Mouse (Mus musculus) neural tube, embryonic 12.5 days (tissue): Measurements from ENCODE around the gene Vsig10. TPM values are rescaled to one million over a fixed set of nuclear protein-coding genes. Genes with fewer than 3 reads are reported as not detected.
"Not testable (repeated sequence)": the region's sequence is repeated elsewhere in the genome, so short reads cannot be mapped to it uniquely, and the experiment has no call there.

Experiments
- ATAC-seq: fragments of 200-750 bp; cut with Nextera tagmentation; 2 replicates; pipeline ENCODE4 v1.8.0; 2017; ENCODE audit warnings: low read depth, mild to moderate bottlenecking, moderate TSS enrichment, moderate library complexity; ENCODE audit not compliant: low FRiP score
- H3K27ac ChIP-seq: fragments of 300-500 bp; sonication (generic); 2 replicates; pipeline ENCODE4 v1.5.1; 2016
- H3K27me3 ChIP-seq: fragments of 300-500 bp; sonication (generic); replicated peaks from 2 replicates; pipeline ENCODE4 v1.6.1; 2016; ENCODE audit warnings: mild to moderate bottlenecking
- H3K36me3 ChIP-seq: fragments of 300-500 bp; sonication (generic); 2 replicates; pipeline ENCODE4 v1.6.1; 2016; ENCODE audit warnings: mild to moderate bottlenecking
- H3K4me1 ChIP-seq: fragments of 300-500 bp; sonication (generic); 2 replicates; pipeline ENCODE4 v1.6.1; 2016
- H3K4me2 ChIP-seq: fragments of 300-500 bp; sonication (generic); replicated peaks from 2 replicates; pipeline ENCODE4 v1.6.1; 2016; ENCODE audit warnings: mild to moderate bottlenecking
- H3K4me3 ChIP-seq: fragments of 300-500 bp; sonication (generic); 2 replicates; pipeline ENCODE4 v1.5.1; 2016
- H3K9ac ChIP-seq: fragments of 300-500 bp; sonication (generic); 2 replicates; pipeline ENCODE4 v1.6.1; 2016; ENCODE audit warnings: mild to moderate bottlenecking
- H3K9me3 ChIP-seq: fragments of 300-500 bp; sonication (generic); 2 replicates; pipeline ENCODE4 v1.6.1; 2016; ENCODE audit warnings: mild to moderate bottlenecking
- WGBS: fragments of 180-500 bp; shearing (Covaris S2); methylation state at CpG from one replicate; pipeline ENCODE4 v1.1.7; 2016; 5-methylcytosine and 5-hydroxymethylcytosine counted together
- polyA plus RNA-seq: library from polyadenylated mRNA; unstranded; fragments of >200 nt; fragmentation: Nextera tagmentation; extraction: Ambion mirVana; gene quantifications from 2 replicates; pipeline ENCODE4 v1.2.1, GENCODE M21; 2016

Gene Vsig10
- polyA plus RNA-seq, 1 experiment from 2014 or later, result 2.8 TPM

DNA sequence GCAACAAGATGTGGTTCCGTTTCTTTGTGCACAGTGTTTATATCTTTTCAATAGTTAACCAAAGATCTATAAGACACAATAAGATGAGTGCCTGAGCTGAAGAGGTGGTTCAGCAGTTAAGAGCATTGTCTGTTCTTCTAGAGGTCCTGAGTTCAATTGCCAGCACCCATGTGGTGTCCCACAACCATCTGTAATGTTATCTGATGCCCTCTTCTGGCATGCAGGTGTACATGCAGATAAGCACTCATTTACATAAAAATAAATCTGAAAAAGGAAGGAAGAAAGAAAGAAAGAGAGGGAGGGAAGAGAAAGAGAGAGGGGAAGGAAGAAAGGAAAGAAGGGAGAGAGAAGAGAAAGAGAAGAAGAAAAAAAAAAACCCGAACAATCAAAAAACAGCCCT lies 12.1 kb upstream of the Vsig10 start:
- Histone ChIP-seq H3K9me3 (no peaks in the 10 kb centered on the region), H3K27ac (no peak overlapping the region), H3K9ac (no peak overlapping the region), H3K4me3 (no peak overlapping the region), H3K27me3 (no peaks in the 10 kb centered on the region), H3K36me3 (no peaks in the 10 kb centered on the region), H3K4me2 (no peak overlapping the region), H3K4me1 (no peaks in the 10 kb centered on the region)
- ATAC-seq, result no peak
- WGBS, result 96% methylated on average over 2 of the region's 2 CpGs

DNA sequence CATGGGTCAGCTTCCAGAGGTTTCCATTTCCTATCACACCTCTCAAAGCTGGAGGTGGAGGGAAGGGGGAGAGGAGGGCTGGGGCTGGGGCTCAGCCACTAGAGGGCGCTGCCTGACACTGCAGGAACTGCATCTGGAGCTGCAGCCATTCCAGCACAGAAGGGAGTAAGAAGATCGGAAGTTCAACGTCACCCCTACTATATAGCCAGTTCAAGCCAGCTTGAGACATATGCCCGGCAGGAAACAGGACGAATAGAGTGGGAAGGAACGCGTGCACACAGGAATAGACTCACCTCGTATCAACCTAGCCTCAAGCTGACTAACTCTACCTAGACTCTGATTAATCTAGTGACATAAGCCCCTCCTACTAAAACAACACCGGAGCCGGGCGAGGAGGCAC lies 11.2 kb upstream of the Vsig10 start:
- Histone ChIP-seq H3K9me3 (no peaks in the 10 kb centered on the region), H3K4me3 (no peak overlapping the region), H3K36me3 (no peaks in the 10 kb centered on the region), H3K9ac (no peak overlapping the region), H3K27me3 (no peaks in the 10 kb centered on the region), H3K4me2 (no peak overlapping the region), H3K4me1 (no peaks in the 10 kb centered on the region), H3K27ac (no peak overlapping the region)
- no peak for ATAC-seq
- 47% methylated on average over 11 of the region's 11 CpGs for WGBS

DNA sequence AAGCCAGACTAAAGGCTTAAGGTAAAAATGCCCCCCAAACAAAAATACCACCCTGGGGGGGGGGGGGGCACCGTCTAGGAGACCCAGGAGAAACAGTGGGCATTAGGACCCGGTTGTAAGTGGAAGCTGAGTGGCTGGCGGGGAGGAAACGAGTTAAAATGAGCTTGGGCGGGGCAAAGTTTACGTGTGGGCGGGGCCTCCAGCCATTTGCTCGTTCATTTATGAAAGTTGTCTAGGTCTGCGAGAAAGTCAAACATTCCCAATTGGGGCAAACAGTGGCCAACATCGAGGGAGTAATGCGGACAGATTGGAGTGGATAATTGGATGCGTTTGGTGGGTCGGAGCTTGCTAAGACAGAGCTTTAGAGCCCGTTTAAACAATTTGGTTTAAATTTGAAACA lies 5.5 kb upstream of the Vsig10 start:
- Histone ChIP-seq H3K4me2 (peak overlapping the region; percentile 28), H3K4me3 (no peak overlapping the region), H3K9ac (no peak overlapping the region), H3K9me3 (no peaks in the 10 kb centered on the region), H3K36me3 (no peaks in the 10 kb centered on the region), H3K27ac (no peak overlapping the region), H3K27me3 (0 out of 2 replicates have a peak, but pooled peaks cover 8% of the 10 kb centered on the region), H3K4me1 (peaks cover 8% of the 10 kb centered on the region; the same call in 1 of the 2 replicates)
- no peak for ATAC-seq
- WGBS, result 35% methylated on average over 14 of the region's 14 CpGs

DNA sequence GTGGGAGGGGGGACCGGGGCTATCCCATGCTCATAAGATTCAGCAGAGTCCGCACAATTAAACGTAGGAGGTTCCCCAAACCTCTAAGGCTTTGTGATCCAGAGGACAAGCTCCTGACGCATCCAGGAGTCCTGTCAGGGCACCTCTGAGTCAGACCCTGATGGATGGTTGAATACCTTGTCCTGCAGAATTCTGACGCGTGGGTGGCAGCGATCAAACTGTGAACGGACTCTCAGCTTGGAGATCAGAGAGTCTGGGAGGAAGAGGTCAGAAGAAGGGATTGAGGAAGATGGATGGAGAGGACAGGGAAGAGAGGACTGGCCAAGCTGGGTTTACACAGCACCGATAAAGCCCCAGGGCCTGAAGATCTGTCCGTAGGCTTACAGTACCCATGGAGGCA lies 5.0 kb upstream of the Vsig10 start:
- no peaks in the 10 kb centered on the region for H3K9me3 ChIP-seq
- H3K4me3 ChIP-seq, result no peak overlapping the region
- H3K4me1 ChIP-seq, result peaks cover 8% of the 10 kb centered on the region; the same call in 1 of the 2 replicates
- H3K27me3 ChIP-seq, result peaks cover 8% of the 10 kb centered on the region; the same call in 1 of the 2 replicates
- no peaks in the 10 kb centered on the region for H3K36me3 ChIP-seq
- no peak overlapping the region for H3K27ac ChIP-seq
- no peak overlapping the region for H3K9ac ChIP-seq
- 43% methylated on average over 10 of the region's 10 CpGs for WGBS
- peak overlapping the region; percentile 28 for H3K4me2 ChIP-seq
- no peak for ATAC-seq

DNA sequence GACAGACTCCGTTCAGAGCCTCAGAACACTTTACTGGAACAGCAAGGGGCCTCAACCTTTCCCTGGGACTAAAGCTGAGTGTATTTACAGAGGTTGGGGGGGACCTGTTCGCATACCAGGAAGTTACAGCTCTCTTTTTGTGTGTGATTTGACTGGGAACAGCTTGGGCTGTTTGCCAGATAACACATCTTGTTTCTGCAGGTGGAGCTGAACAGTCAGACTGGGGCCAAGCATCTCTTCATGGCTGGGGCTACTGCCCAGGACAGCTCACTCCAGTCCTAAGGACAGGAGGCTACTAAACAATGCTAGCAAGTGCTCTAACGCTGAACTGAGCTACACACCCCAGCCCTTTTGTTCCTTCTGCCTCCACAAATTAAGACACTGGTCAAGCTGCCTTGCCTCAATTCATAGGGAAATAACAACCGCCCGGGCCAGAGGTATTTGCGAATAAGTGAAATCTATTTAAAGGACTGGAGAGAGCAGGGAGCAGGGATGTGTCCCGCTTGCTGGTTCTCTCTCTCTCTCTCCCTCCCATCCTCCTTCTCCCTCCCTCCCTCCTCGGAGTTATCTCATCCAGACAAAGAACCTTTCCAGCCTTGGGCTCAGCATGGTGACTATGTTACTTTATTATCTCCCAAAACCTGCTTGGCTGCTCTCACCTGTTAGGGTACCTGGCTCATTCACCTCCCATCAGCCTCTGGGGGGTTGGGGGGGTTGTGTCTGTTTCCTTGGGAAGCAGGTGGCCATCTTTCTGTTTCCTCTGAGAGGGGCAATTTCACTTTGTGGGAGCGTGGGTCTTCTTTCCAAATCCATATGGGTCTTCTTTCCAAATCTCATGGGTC lies 4.1 kb upstream of the Vsig10 start:
- H3K9me3 ChIP-seq, result no peaks in the 10 kb centered on the region
- H3K36me3 ChIP-seq, result no peaks in the 10 kb centered on the region
- peaks cover 10% of the 10 kb centered on the region; the same call in 1 of the 2 replicates for H3K4me1 ChIP-seq
- no peak overlapping the region for H3K27ac ChIP-seq
- no peak overlapping the region for H3K9ac ChIP-seq
- 21% methylated on average over 9 of the region's 9 CpGs for WGBS
- peak overlapping the region; percentile 16; the same call in 1 of the 2 replicates for H3K4me2 ChIP-seq
- no peak for ATAC-seq
- H3K27me3 ChIP-seq, result peaks cover 14% of the 10 kb centered on the region
- no peak overlapping the region for H3K4me3 ChIP-seq

DNA sequence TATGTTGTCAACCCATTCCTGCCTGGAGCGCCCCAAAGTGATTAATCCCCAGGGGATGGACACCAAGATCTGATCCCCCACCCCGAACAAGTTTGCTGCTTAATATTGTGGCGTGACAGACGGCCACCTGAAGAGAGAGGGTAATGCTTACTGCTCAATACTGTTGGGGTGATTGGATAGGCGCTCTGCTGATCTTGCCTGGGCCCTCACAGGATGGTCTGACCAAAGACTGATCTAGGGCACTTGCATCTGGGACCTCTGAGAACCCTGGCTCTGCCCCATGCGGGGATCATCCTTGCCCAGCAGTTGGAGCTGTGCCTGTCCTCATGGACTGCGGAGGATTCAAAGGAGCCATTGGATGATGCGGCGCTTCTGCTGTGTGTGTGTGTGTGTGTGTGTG lies 4.9 kb downstream of the Vsig10 start:
- ATAC-seq, result no peak
- Histone ChIP-seq H3K4me2 (no peak overlapping the region), H3K4me3 (no peak overlapping the region), H3K9ac (no peak overlapping the region), H3K36me3 (no peaks in the 10 kb centered on the region), H3K9me3 (no peaks in the 10 kb centered on the region), H3K27me3 (peaks cover 25% of the 10 kb centered on the region), H3K27ac (no peak overlapping the region), H3K4me1 (peaks cover 6% of the 10 kb centered on the region; the same call in 1 of the 2 replicates)
- 85% methylated on average over 9 of the region's 9 CpGs for WGBS

DNA sequence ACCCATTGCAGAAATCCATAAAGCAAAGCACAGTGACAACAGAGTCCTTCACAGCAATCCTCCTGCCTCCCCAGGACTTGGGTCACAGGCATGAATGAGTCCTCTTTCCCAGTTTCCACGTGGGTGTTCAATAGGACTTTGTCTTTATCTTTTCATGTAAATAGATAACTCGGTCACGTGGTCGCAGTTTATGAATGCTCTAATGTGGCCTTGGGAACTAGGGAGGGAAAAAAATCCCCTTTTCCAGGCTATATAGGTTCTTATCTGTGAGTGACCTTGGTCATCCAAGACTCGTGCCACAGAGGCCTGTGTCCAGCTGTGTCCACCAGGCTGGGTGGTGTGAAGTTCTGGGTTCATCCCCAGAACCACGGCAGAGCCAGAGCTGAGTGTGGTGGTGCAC lies 7.5 kb downstream of the Vsig10 start:
- Histone ChIP-seq H3K36me3 (no peaks in the 10 kb centered on the region), H3K4me3 (no peak overlapping the region), H3K4me2 (no peak overlapping the region), H3K9ac (no peak overlapping the region), H3K9me3 (no peaks in the 10 kb centered on the region), H3K4me1 (no peaks in the 10 kb centered on the region), H3K27ac (no peak overlapping the region), H3K27me3 (peaks cover 3% of the 10 kb centered on the region; the same call in 1 of the 2 replicates)
- no peak for ATAC-seq
- WGBS, result 79% methylated on average over 6 of the region's 6 CpGs

DNA sequence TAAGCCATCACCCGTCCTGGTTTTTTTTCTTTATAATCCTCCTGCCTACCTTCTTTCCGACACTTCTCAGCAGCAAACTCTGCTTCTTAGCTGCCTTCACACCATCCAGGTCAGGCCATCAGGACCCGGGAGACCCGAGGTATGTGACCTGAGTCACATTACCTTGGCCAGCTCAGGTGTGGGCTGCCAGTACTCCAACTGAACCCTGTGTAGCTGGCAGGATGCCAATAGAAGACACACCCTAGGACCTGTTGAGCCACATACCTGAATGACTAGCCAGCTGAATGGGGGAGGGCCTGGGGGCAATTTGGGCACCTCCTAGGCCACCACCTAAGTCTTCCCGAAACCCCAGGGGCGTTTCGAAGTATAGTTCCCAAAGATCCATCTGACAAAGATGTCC lies 11.6 kb downstream of the Vsig10 start:
- Histone ChIP-seq H3K4me2 (no peak overlapping the region), H3K9ac (no peak overlapping the region), H3K4me3 (no peak overlapping the region), H3K9me3 (no peaks in the 10 kb centered on the region), H3K27ac (no peak overlapping the region), H3K27me3 (no peaks in the 10 kb centered on the region), H3K36me3 (no peaks in the 10 kb centered on the region), H3K4me1 (no peaks in the 10 kb centered on the region)
- ATAC-seq, result no peak
- 87% methylated on average over 7 of the region's 7 CpGs for WGBS

DNA sequence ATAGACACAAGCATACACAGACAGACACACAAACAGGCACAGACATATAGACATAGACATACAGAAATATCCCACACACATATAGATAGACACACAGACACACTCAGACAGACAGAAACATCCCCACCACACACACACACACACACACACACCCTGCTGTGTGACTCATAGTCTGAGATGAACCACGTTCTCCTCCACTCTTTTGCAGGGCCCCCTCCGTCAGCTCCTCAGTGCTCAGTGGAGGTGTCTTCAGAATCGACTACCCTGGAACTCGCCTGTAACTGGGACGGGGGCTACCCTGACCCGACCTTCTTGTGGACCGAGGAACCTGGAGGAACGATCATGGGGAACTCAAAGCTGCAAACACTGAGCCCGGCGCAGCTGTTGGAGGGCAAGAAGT lies 19.1 kb downstream of the Vsig10 start:
- Histone ChIP-seq H3K4me1 (no peaks in the 10 kb centered on the region), H3K27ac (no peak overlapping the region), H3K36me3 (no peaks in the 10 kb centered on the region), H3K4me3 (no peak overlapping the region), H3K4me2 (no peak overlapping the region), H3K9me3 (peaks cover 5% of the 10 kb centered on the region; the same call in 1 of the 2 replicates), H3K27me3 (no peaks in the 10 kb centered on the region), H3K9ac (no peak overlapping the region)
- 91% methylated on average over 10 of the region's 10 CpGs for WGBS
- no peak for ATAC-seq

DNA sequence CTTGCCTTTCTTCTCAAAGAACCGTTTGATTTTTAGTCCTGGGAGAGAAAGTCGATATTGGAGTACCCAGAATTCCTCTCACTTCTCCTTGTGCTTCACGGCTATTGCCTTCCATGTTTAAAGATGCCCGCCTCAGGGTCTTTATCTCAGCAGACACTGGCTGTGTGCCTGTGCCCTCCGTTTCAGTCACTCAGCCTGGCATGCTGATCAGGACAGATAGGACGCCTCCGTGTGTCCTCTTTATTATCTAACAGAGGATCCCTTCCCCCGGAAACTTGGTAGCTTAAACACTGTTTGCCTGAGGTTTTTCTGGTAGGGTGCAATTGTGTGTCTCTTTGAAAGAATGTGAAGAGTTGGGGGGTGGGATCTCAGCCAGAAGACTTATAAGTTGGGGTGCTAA lies 19.6 kb downstream of the Vsig10 start:
- no peak overlapping the region for H3K27ac ChIP-seq
- H3K9ac ChIP-seq, result no peak overlapping the region
- H3K27me3 ChIP-seq, result no peaks in the 10 kb centered on the region
- H3K4me2 ChIP-seq, result no peak overlapping the region
- H3K4me1 ChIP-seq, result no peaks in the 10 kb centered on the region
- ATAC-seq, result no peak
- no peak overlapping the region for H3K4me3 ChIP-seq
- no peaks in the 10 kb centered on the region for H3K36me3 ChIP-seq
- H3K9me3 ChIP-seq, result peaks cover 5% of the 10 kb centered on the region; the same call in 1 of the 2 replicates
- WGBS, result 88% methylated on average over 8 of the region's 8 CpGs

DNA sequence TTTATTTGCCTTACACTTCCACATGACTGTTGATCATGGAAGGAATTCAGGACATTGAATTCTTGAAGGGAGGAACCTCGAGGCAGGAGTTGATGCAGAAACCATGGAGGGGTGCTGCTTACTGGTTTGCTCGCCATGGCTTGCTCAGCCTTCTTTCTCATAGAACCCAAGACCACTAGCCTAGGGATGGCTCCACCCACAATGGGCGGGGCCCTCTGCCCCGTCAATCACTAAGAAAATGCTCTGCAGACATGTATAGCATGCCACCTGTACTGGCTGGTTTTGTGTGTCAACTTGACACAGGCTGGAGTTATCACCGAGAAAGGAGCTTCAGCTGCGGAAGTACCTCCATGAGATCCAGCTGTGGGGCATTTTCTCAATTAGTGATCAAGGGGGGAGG lies 21.2 kb downstream of the Vsig10 start:
- 90% methylated on average over 6 of the region's 6 CpGs for WGBS
- H3K4me2 ChIP-seq, result no peak overlapping the region

DNA sequence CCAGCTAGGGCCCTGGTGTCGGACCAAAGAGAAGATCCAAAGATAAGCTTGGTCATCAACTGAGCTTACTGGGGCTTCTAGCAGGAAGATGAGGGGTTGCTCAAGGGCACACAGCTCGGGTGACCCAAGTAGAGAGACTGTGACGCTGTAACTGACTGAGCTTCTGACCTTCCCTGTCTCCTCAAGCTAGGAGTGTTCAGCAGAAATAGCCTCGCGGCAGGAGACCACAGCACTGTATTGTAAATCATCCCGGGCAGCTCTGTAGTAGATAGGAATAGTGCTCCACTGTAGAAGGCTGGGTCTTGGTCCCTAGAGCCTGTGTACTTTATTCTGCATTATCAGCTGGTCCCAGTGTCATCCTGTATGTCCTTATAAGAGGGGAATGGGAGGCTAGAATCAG lies 23.0 kb downstream of the Vsig10 start:
- H3K36me3 ChIP-seq, result no peaks in the 10 kb centered on the region
- WGBS, result 82% methylated on average over 6 of the region's 6 CpGs
- H3K9ac ChIP-seq, result no peak overlapping the region
- no peak for ATAC-seq
- H3K27me3 ChIP-seq, result no peaks in the 10 kb centered on the region
- no peaks in the 10 kb centered on the region for H3K4me1 ChIP-seq
- H3K27ac ChIP-seq, result no peak overlapping the region
- no peak overlapping the region for H3K4me2 ChIP-seq
- H3K9me3 ChIP-seq, result peaks cover 1% of the 10 kb centered on the region; the same call in 1 of the 2 replicates
- no peak overlapping the region for H3K4me3 ChIP-seq

More for the DNA sequence above, 21.2 kb downstream of the Vsig10 start:
- no peak for ATAC-seq
- Histone ChIP-seq H3K27me3 (no peaks in the 10 kb centered on the region), H3K27ac (no peak overlapping the region), H3K9ac (no peak overlapping the region), H3K9me3 (peaks cover 5% of the 10 kb centered on the region; the same call in 1 of the 2 replicates), H3K36me3 (no peaks in the 10 kb centered on the region), H3K4me1 (no peaks in the 10 kb centered on the region), H3K4me3 (no peak overlapping the region)

DNA sequence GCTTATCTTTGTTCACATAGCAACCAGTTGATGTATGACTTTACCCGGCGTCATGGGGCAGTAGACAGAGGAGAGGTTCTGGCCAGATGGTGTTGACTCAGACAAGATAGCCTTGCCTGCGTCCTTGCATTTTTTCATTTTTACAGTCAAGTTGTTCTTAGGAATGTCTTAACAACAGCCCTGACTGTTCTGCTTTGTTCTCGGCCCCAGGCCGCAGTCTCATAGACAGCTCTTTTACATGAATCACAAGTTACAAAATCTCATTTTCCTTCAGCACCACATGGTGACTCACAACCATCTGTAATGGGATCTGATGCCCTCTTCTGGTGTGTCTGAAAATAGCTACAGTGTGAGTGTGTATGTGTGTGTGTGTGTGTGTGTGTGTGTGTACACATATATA lies 25.6 kb downstream of the Vsig10 start:
- H3K27ac ChIP-seq, ATAC-seq: not testable (repeated sequence)
- 89% methylated on average over 5 of the region's 5 CpGs for WGBS

More for the DNA sequence above, 25.6 kb downstream of the Vsig10 start:
- not testable (repeated sequence) for H3K9ac ChIP-seq, H3K36me3 ChIP-seq, H3K9me3 ChIP-seq, H3K4me1 ChIP-seq, H3K4me2 ChIP-seq, H3K4me3 ChIP-seq, H3K27me3 ChIP-seq
